Comparison of ENCODE assay signal across 13 mouse cellular contexts in genomic region chr2:166216512-166216865, GRCm38 (mm10).
DNase-seq lines count a peak whose midpoint lies in the region; ATAC-seq and TF ChIP-seq lines count a peak whose summit lies in the region.
"Had no signal": no experiment of that assay in that cellular context is flagged by ENCODE, and none has a peak within 500 bp of the region (broad histone marks: within the 10 kb centered on the region; RNA-seq: fewer than 3 reads in every experiment).

No protein-coding gene starts in this region.

- no peaks in the 10 kb centered on the region; the same call in 1 of the 2 replicates for H3K27me3 ChIP-seq in cerebellum, adult 2 months (ENCODE audit: control insufficient read depth, insufficient read depth, low read length)
- no peaks in the 10 kb centered on the region for H3K27me3 ChIP-seq in liver, adult 2 months (ENCODE audit: control insufficient read depth, insufficient read depth, low read length)
- peaks cover 39% of the 10 kb centered on the region for H3K27me3 ChIP-seq in hindbrain, embryonic 11.5 days (ENCODE audit: control insufficient read depth, insufficient read depth, low read length)
- no peaks in the 10 kb centered on the region for H3K27me3 ChIP-seq in midbrain, postnatal 0 days (ENCODE audit: insufficient read depth, low read length)
- H3K27me3 ChIP-seq: stomach, embryonic 15.5 days had no signal

- no peaks in the 10 kb centered on the region for H3K36me3 ChIP-seq in liver, adult 2 months (ENCODE audit: control insufficient read depth, insufficient read depth, low read length)
- no peaks in the 10 kb centered on the region for H3K36me3 ChIP-seq in hindbrain, embryonic 11.5 days (ENCODE audit: control insufficient read depth, insufficient read depth, low read length)
- H3K36me3 ChIP-seq in midbrain, postnatal 0 days (ENCODE audit: insufficient read depth, low read length) = no peaks in the 10 kb centered on the region
- H3K36me3 ChIP-seq: stomach, embryonic 15.5 days had no signal

- no peak for TF ChIP-seq POLR2A in cerebellum, adult 2 months (IDR thresholded peaks at IDR 0.05; ENCODE audit: borderline replicate concordance, insufficient read depth, low read length)
- no peak for TF ChIP-seq POLR2A in liver, adult 2 months (IDR thresholded peaks at IDR 0.05; ENCODE audit: extremely low read depth, insufficient read depth, low read length)

- WGBS in cerebellum, adult 2 months = 12% methylated on average over 11 of the region's 11 CpGs
- 16% methylated on average over 11 of the region's 11 CpGs for WGBS in liver, adult 2 months
- WGBS in hindbrain, embryonic 11.5 days = 68% methylated on average over 11 of the region's 11 CpGs
- 44% methylated on average over 11 of the region's 11 CpGs for WGBS in midbrain, postnatal 0 days

- H3K79me2 ChIP-seq in liver, adult 2 months (ENCODE audit: control insufficient read depth, insufficient read depth, low read length) = no peaks in the 10 kb centered on the region

- no peak overlapping the region for H3K27ac ChIP-seq in cerebellum, adult 2 months (ENCODE audit: insufficient read depth, low read length)
- H3K27ac ChIP-seq in liver, adult 2 months (replicated peaks; ENCODE audit: insufficient read depth, low read depth, low read length) = peak overlapping the region; percentile 68
- peak overlapping the region; percentile 63 for H3K27ac ChIP-seq in hindbrain, embryonic 11.5 days (ENCODE audit: low read depth, low read length)
- H3K27ac ChIP-seq in midbrain, postnatal 0 days (ENCODE audit: low read depth, low read length) = no peak overlapping the region
- no peak overlapping the region for H3K27ac ChIP-seq in gastrocnemius, adult 2 months
- H3K27ac ChIP-seq: heart, adult 2 months; stomach, embryonic 15.5 days had no signal

- intact Hi-C loops in gastrocnemius, adult 2 months (cut with DNase I) = no loop called here

- ATAC-seq in hindbrain, embryonic 11.5 days (ENCODE audit: low FRiP score) = no peak
- no peak for ATAC-seq in midbrain, postnatal 0 days (ENCODE audit: low FRiP score)

- H3K4me1 ChIP-seq in cerebellum, adult 2 months (ENCODE audit: control insufficient read depth, insufficient read depth, low read length) = peaks cover 13% of the 10 kb centered on the region
- H3K4me1 ChIP-seq in liver, adult 2 months (ENCODE audit: control insufficient read depth, insufficient read depth, low read length) = peaks cover 14% of the 10 kb centered on the region
- H3K4me1 ChIP-seq in hindbrain, embryonic 11.5 days (replicated peaks; ENCODE audit: control insufficient read depth, insufficient read depth, low read length) = peaks cover 26% of the 10 kb centered on the region
- H3K4me1 ChIP-seq in midbrain, postnatal 0 days (ENCODE audit: insufficient read depth, low read length) = no peaks in the 10 kb centered on the region; the same call in 1 of the 2 replicates
- H3K4me1 ChIP-seq: stomach, embryonic 15.5 days had no signal

- H3K4me3 ChIP-seq in cerebellum, adult 2 months (replicated peaks; ENCODE audit: insufficient read depth, low read depth, low read length) = no peak overlapping the region
- H3K4me3 ChIP-seq in liver, adult 2 months (ENCODE audit: insufficient read depth, low read depth, low read length) = no peak overlapping the region
- H3K4me3 ChIP-seq in hindbrain, embryonic 11.5 days (ENCODE audit: low read depth, low read length) = no peak overlapping the region
- H3K4me3 ChIP-seq in midbrain, postnatal 0 days (ENCODE audit: low read depth, low read length) = no peak overlapping the region
- H3K4me3 ChIP-seq in gastrocnemius, adult 2 months = no peak overlapping the region
- H3K4me3 ChIP-seq: erythroblast, embryonic 14.5 days; heart, adult 2 months; stomach, embryonic 15.5 days had no signal

- no peak for TF ChIP-seq CTCF in cerebellum, adult 2 months (IDR thresholded peaks at IDR 0.05; ENCODE audit: borderline replicate concordance, insufficient read depth, low read depth, low read length)
- 0 out of 2 replicates have a peak, but pooled peaks have one; percentile 10 for TF ChIP-seq CTCF in liver, adult 2 months (IDR thresholded peaks at IDR 0.05; ENCODE audit: low read depth, low read length)
- no peak for TF ChIP-seq CTCF in midbrain, postnatal 0 days (IDR thresholded peaks at IDR 0.05)
- TF ChIP-seq CTCF in gastrocnemius, adult 2 months (IDR thresholded peaks at IDR 0.05) = no peak

- no peak overlapping the region for H3K4me2 ChIP-seq in hindbrain, embryonic 11.5 days (replicated peaks; ENCODE audit: low read depth, low read length)
- no peak overlapping the region for H3K4me2 ChIP-seq in midbrain, postnatal 0 days (ENCODE audit: low read depth, low read length, poor library complexity, severe bottlenecking)

- H3K9ac ChIP-seq in liver, adult 2 months (ENCODE audit: low read depth, low read length) = peak overlapping the region; percentile 36
- peak overlapping the region; percentile 1; the same call in 1 of the 2 replicates for H3K9ac ChIP-seq in hindbrain, embryonic 11.5 days (ENCODE audit: low read depth, low read length)
- H3K9ac ChIP-seq in midbrain, postnatal 0 days (replicated peaks; ENCODE audit: low read length, poor library complexity, severe bottlenecking) = no peak overlapping the region
- H3K9ac ChIP-seq: liver, postnatal 0 days; stomach, embryonic 15.5 days had no signal

- DNase-seq in cerebellum, adult 2 months = peak; percentile 15 to 38
- DNase-seq in cerebellum, adult 11 months = no peak
- peak; percentile 91 for DNase-seq in liver, adult 2 months (ENCODE audit: extremely low read depth, low read depth, low spot score)
- DNase-seq in liver = no peak
- no peak for DNase-seq in hindbrain, embryonic 11.5 days (ENCODE audit: low spot score)
- DNase-seq in midbrain, postnatal 0 days (ENCODE audit: low spot score) = peak; percentile 61
- DNase-seq in gastrocnemius, adult 2 months = no peak
- DNase-seq in frontal cortex, postnatal 36 days (ENCODE audit: low spot score in 2 of 2) = no peak
- DNase-seq: heart, adult 2 months; heart, postnatal 4 days had no signal

- H3K9me3 ChIP-seq in hindbrain, embryonic 11.5 days (ENCODE audit: control insufficient read depth, low read length) = no peaks in the 10 kb centered on the region
- H3K9me3 ChIP-seq in midbrain, postnatal 0 days (ENCODE audit: low read length) = no peaks in the 10 kb centered on the region
- H3K9me3 ChIP-seq: stomach, embryonic 15.5 days had no signal

Comparison
In these comparisons a context has a peak if more than half of its experiments do, and no peak if none do; other contexts are left out.
1. DNase-seq: peak in cerebellum, adult 2 months (2 of 2), liver, adult 2 months (single experiment) and midbrain, postnatal 0 days (single experiment); none in cerebellum, adult 11 months (single experiment), liver (single experiment), hindbrain, embryonic 11.5 days (single experiment), gastrocnemius, adult 2 months (single experiment) and frontal cortex, postnatal 36 days (0 of 2).
2. H3K27ac ChIP-seq: peak in liver, adult 2 months (single experiment) and hindbrain, embryonic 11.5 days (single experiment); none in cerebellum, adult 2 months (single experiment), midbrain, postnatal 0 days (single experiment) and gastrocnemius, adult 2 months (single experiment).